Mouse (Mus musculus): ENCODE measurements around the gene Sprr2i.

The Sprr2i gene

GRCm38 (mm10) chr3:92407691-92408090, at the start of gene Sprr2i:
Gene Sprr2i, plus strand, starts transcription at chr3:92407991.
- DNase-seq: no peak

GRCm38 (mm10) chr3:92361619-92362018, 46.2 kb upstream of the Sprr2i start:
- DNase-seq: no peak

- no peak for DNase-seq
Observed at GRCm38 (mm10) chr3:92364887-92365286, 42.9 kb upstream of the Sprr2i start, which contains the start of gene Sprr2f. Gene Sprr2f, plus strand, starts transcription at chr3:92365187.

- DNase-seq: no peak
Observed at GRCm38 (mm10) chr3:92373613-92374012, 34.2 kb upstream of the Sprr2i start.

- DNase-seq: no peak
Observed at GRCm38 (mm10) chr3:92385385-92385784, 22.4 kb upstream of the Sprr2i start, which contains the start of gene Sprr2h. Gene Sprr2h, plus strand, starts transcription at chr3:92385685.

GRCm38 (mm10) chr3:92394301-92394700, 13.5 kb upstream of the Sprr2i start:
- no peak for DNase-seq

- no peak for DNase-seq
Observed at GRCm38 (mm10) chr3:92417782-92418181, 10.0 kb downstream of the Sprr2i start, which contains the start of gene Sprr2j-ps. Gene Sprr2j-ps, plus strand, starts transcription at chr3:92418082.

DNA sequence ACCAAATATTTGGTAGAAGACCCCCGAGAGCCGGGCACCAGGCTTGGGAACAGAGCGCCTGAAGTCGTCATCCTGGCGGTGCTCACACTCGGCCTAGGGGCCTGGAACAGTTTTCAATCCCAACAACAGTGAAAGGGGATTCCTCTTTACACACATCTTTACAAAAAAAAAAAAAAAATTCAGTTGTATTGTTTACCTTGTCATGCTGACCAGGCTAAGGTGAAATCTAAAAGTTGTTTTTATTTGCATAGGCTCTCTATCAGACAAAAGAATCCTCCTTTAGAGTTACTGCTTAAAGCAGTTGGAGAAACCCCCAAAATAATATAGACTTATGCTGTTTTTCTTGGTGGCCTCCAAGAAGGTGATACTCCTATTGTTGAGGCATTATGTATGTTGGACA, 21.5 kb downstream of the Sprr2i start, which contains the start of gene Gm9774:
TSS of gene Gm9774 (minus strand) at position 101 of the 400 bp plus-strand sequence.
- DNase-seq: no peak

GRCm38 (mm10) chr3:92432282-92432681, 24.5 kb downstream of the Sprr2i start, which contains the start of gene Sprr2k:
Gene Sprr2k, plus strand, starts transcription at chr3:92432582.
- DNase-seq: no peak

GRCm38 (mm10) chr3:92438689-92439088, 30.9 kb downstream of the Sprr2i start, which contains the start of gene Sprr1b:
Gene Sprr1b, minus strand, starts transcription at chr3:92438789.
- no peak for DNase-seq

DNA sequence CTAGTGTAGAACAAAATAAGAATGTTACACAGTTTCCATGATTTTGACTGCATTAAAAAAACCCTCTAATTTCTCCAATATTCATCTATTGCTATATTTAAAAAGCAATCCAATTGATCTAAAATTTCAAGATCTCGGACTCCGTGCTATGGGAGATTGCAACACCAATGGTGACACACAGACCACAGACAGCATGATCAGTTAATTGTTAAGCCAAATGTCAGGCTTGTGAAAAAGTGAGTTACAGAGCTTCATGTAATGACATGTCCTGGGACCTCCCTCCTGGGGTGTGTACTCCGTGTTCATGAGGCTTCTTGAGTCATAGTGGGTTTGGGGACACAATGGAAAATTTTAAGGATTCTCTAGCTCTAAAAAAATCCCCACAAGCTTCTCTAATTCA, 32.4 kb downstream of the Sprr2i start:
- no peak for DNase-seq

GRCm38 (mm10) chr3:92455151-92455550, 47.4 kb downstream of the Sprr2i start:
- no peak for DNase-seq

DNA sequence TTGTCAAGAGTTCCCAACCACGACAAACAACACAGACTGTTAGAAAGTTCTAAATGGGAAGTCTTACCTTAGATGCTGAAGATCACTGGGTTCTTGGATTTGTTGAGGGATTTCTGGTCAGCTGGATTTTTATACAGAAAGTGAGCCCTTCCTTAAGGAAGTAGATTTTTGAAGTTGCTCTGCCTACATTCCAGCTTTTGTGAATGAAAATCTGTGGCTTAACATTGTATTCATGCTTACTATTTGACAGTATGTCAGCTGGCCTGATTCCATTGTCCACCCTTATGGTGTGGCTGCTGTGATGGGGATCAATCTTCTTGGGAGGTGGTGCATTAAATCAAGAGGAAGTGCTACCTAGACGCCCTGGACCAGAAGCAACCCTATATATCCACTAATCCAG, 50.8 kb downstream of the Sprr2i start, which contains the start of gene Sprr3:
TSS of gene Sprr3 (minus strand) at position 101 of the 400 bp plus-strand sequence.
- no peak for DNase-seq
